Mouse (Mus musculus): ENCODE measurements at regions not wholly inside any gene's neighbourhood (a gene's known extent, or its start where the extent isn't known, plus 50 kb on each side); places are given as distances from the start of the nearest gene placed in this dataset.

DNA sequence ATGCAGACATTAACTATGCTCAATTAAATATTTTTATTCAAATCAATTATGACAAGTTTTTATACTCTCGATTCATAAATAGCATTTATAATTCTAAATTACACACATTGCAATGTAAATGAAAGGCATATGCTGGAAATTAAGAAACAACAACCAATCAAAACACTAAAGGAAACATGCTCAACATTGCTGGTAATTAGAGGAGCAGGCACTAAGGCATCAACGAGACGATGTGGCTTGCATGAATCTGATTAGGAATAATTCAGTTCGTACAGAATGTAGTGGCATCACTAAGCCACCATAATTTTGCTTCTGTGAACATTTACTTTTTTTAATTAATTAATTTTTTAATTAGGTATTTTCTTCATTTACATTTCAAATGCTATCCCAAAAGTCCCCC is 266.2 kb upstream of the Marcks start:
- TF ChIP-seq CTCF (IDR thresholded peaks at IDR 0.05; ENCODE audit: borderline replicate concordance, control insufficient read depth, extremely low read depth, insufficient read depth, low read length, poor library complexity) (no peak), POLR2A (IDR thresholded peaks at IDR 0.05; ENCODE audit: control insufficient read depth, extremely low read depth, insufficient read depth, low read length, poor library complexity) (no peak)

Data from thymus, adult 2 months (tissue).